Mouse (Mus musculus): Measurements from ENCODE around the gene Klhl5.

GRCm38 (mm10) chr5:65204726-65205125 lies 97.4 kb downstream of the Klhl5 start:
- no peak for TF ChIP-seq POLR2A (IDR thresholded peaks at IDR 0.05; ENCODE audit: borderline replicate concordance, extremely low read depth, insufficient read depth, insufficient read length, poor library complexity, severe bottlenecking)
- no peak for TF ChIP-seq CTCF (IDR thresholded peaks at IDR 0.05; ENCODE audit: borderline replicate concordance, extremely low read depth, insufficient read depth, insufficient read length)

All from brain, embryonic 14.5 days (tissue).